Mouse (Mus musculus) heart, embryonic 14.5 days (tissue): Measurements from ENCODE around the gene Setd1b. TPM values are rescaled to one million over a fixed set of nuclear protein-coding genes. Genes with fewer than 3 reads are reported as not detected.

Source experiments
- ATAC-seq: fragments of 200-750 bp; cut with Nextera tagmentation; 2 replicates; pipeline ENCODE4 v1.8.0; 2017; ENCODE audit warnings: low read depth, moderate TSS enrichment; ENCODE audit not compliant: insufficient number of reproducible peaks, insufficient read depth, low FRiP score
- H3K27ac ChIP-seq, 2 experiments: fragments of 200-500 bp in 1 of 2; fragments of 300-500 bp in 1 of 2; sonication (generic) in 1 of 2; replicated peaks in 1 of 2; 2 replicates each; pipeline ENCODE4 v1.5.1; 2012 to 2014; ENCODE audit warnings: low read depth in 2 of 2, low read length in 2 of 2, control low read depth in 1 of 2, mild to moderate bottlenecking in 1 of 2, mixed read lengths in 1 of 2; ENCODE audit not compliant: control insufficient read depth in 1 of 2, insufficient read depth in 1 of 2
- H3K27me3 ChIP-seq: fragments of 300-500 bp; sonication (generic); 2 replicates; pipeline ENCODE4 v1.6.1; 2014; ENCODE audit warnings: mild to moderate bottlenecking, low read length, control low read depth; ENCODE audit not compliant: control insufficient read depth, insufficient read depth
- H3K36me3 ChIP-seq: fragments of 300-500 bp; sonication (generic); 2 replicates; pipeline ENCODE4 v1.6.1; 2014; ENCODE audit warnings: mild to moderate bottlenecking, control low read depth, low read length, mixed read lengths; ENCODE audit not compliant: control insufficient read depth, insufficient read depth
- H3K4me1 ChIP-seq, 2 experiments: fragments of 200-500 bp in 1 of 2; fragments of 300-500 bp in 1 of 2; sonication (generic) in 1 of 2; 2 replicates each; pipeline ENCODE4 v1.6.1; 2012 to 2014; ENCODE audit warnings: low read length in 2 of 2, control low read depth in 1 of 2, mixed read lengths in 1 of 2; ENCODE audit not compliant: control insufficient read depth in 2 of 2, insufficient read depth in 2 of 2
- H3K4me2 ChIP-seq: fragments of 300-500 bp; sonication (generic); 2 replicates; pipeline ENCODE4 v1.6.1; 2014; ENCODE audit warnings: mild to moderate bottlenecking, low read length
- H3K4me3 ChIP-seq, 2 experiments: fragments of 200-500 bp in 1 of 2; fragments of 300-500 bp in 1 of 2; sonication (generic) in 1 of 2; 2 replicates each; pipeline ENCODE4 v1.5.1; 2012 to 2014; ENCODE audit warnings: low read length in 2 of 2, mild to moderate bottlenecking in 2 of 2, control low read depth in 1 of 2, low read depth in 1 of 2, moderate library complexity in 1 of 2; ENCODE audit not compliant: control insufficient read depth in 1 of 2, insufficient read depth in 1 of 2
- H3K9ac ChIP-seq: fragments of 300-500 bp; sonication (generic); 2 replicates; pipeline ENCODE4 v1.6.1; 2014; ENCODE audit warnings: mild to moderate bottlenecking, low read length
- H3K9me3 ChIP-seq: fragments of 300-500 bp; sonication (generic); 2 replicates; pipeline ENCODE4 v1.6.1; 2016; ENCODE audit warnings: low read length, control low read depth; ENCODE audit not compliant: control insufficient read depth
- WGBS: fragments of 180-500 bp; shearing (Covaris S2); extraction: QIAGEN DNeasy Blood & Tissue Kit; methylation state at CpG from one replicate; pipeline ENCODE4 v1.1.7; 2014; 5-methylcytosine and 5-hydroxymethylcytosine counted together
- polyA plus RNA-seq: library from polyadenylated mRNA; unstranded; fragments of >200 nt; fragmentation: Nextera tagmentation; extraction: Ambion mirVana; gene quantifications from 2 replicates; pipeline ENCODE4 v1.2.1, GENCODE M21; 2014

Gene Setd1b
- polyA plus RNA-seq, 1 experiment from 2014 or later = 9.3 TPM

DNA sequence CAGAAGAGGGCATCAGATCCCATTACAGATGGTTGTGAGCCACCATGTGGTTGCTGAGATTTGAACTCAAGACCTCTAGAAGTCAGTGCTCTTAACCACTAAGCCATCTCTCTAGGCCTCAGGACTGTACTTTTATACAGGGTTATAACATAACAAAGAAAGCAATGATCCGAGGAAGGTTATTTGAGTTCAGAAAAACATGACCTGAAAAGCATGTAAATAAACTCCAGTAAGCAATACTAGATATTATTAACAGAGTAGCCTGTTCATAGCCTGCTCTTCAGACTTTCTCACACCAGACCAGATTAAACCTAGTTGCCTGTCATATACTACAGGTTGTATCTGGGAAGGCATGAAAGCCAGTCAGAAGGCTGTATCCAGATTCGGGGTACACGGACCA, 45.3 kb downstream of the Setd1b start:
- Histone ChIP-seq H3K27ac (no peak overlapping the region), H3K9me3 (no peaks in the 10 kb centered on the region), H3K4me2 (no peak overlapping the region), H3K4me3 (no peak overlapping the region), H3K36me3 (no peaks in the 10 kb centered on the region), H3K27me3 (no peaks in the 10 kb centered on the region), H3K4me1 (peaks cover 5 to 7% of the 10 kb centered on the region in 2 experiments; a peak in 3 of 4 replicates), H3K9ac (no peak overlapping the region)
- 88% methylated on average over 3 of the region's 3 CpGs for WGBS
- no peak for ATAC-seq

DNA sequence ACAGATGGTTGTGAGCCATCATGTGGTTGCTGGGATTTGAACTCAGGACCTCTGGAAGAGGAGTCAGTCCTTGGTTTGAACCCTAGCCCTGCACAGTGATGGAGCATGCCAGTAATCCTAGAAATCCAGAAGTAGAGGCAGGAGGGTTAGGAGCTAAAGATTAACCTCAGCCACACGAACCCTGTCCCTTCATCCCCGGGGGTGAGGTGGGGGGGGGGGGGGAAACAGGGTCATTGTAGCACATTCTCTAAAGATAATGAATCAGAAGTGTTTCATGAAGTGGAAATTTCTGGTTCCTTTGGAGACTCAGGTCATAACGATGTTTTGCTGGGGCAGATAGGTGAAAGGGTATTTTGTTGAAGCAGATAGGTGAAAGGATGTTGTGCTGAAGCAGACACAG, 48.9 kb downstream of the Setd1b start:
- Histone ChIP-seq H3K9me3 (no peaks in the 10 kb centered on the region), H3K4me1 (peaks cover 3 to 4% of the 10 kb centered on the region in 2 experiments; a peak in 3 of 4 replicates), H3K27me3 (no peaks in the 10 kb centered on the region), H3K4me3 (no peak overlapping the region), H3K36me3 (no peaks in the 10 kb centered on the region), H3K9ac (no peak overlapping the region), H3K27ac (no peak overlapping the region), H3K4me2 (no peak overlapping the region)
- WGBS = 61% methylated on average over 3 of the region's 3 CpGs
- no peak for ATAC-seq

DNA sequence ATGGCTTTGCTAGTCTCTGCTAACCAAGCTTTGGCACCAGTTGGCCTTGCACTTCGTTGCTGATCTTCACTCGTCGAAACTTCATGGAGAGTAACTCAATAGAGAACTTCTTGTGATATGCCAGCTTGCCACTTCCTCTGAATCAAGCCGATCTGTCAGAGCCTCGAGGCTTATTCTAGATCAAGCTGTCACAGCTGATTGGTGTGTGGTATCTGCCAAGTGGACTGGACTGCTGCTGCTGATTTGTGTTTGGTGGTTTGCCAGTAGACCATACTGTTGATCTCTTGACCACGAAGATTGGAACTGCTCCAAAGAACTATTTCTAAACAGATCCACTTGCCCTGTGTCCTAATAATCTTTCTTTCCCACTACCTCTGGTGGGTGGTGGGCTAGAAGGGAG, 49.4 kb downstream of the Setd1b start:
- Histone ChIP-seq H3K27ac (no peak overlapping the region), H3K9ac (no peak overlapping the region), H3K36me3 (no peaks in the 10 kb centered on the region), H3K4me1 (no peaks in the 10 kb centered on the region), H3K9me3 (no peaks in the 10 kb centered on the region), H3K4me2 (no peak overlapping the region), H3K27me3 (no peaks in the 10 kb centered on the region), H3K4me3 (no peak overlapping the region)
- 51% methylated on average over 6 of the region's 6 CpGs for WGBS
- ATAC-seq = no peak

DNA sequence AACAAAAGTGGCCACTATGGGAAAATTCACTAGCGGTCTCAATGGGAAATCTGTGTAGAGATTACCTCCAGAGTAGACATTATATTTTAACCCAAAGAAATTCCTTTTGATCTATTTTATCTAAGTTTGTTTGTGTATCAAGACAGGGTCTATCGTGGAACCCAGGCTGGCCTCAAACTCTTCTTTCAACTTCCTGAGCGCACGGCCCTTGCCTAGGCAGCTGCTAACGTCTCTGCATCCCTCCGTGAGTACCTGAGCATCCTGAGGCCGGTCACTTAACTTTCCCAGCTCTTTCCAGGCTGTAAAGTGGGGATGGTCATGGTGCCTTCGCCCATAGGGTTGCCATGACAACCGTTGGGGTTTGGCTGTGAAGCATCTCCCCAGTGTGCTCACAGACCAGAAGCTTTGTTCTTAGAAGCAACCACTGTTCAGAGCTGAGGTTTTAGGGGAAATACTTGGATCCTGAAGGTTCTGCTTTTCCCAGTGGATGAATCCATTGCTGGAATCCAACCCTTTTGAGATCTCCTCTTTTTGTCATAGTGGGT, 50.7 kb downstream of the Setd1b start:
- no peak overlapping the region for H3K9ac ChIP-seq
- no peak for ATAC-seq
- no peaks in the 10 kb centered on the region for H3K36me3 ChIP-seq
- no peaks in the 10 kb centered on the region for H3K9me3 ChIP-seq
- no peaks in the 10 kb centered on the region for H3K27me3 ChIP-seq
- no peak overlapping the region for H3K27ac ChIP-seq
- no peak overlapping the region for H3K4me2 ChIP-seq
- H3K4me1 ChIP-seq = no peaks in the 10 kb centered on the region
- no peak overlapping the region for H3K4me3 ChIP-seq
- 55% methylated on average over 9 of the region's 9 CpGs for WGBS

DNA sequence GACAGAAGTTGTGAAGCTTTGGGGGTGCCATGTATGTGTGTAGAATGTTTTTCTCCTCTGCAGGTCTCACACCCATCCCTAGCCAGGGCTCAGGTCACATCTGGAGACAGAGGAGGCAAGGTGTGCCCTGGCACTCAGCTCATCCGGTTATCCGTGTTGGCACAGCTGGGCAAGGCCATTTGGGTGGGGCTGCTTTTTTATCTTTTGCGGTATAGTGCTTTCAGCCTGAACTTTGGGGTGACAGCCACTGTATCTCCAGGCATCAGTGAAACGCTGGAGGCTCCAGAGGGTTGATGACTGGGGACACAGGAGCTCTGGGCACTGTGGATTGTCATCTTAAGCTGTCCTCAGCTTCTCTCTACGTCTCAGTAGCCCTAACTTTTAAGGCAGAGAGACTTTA, 51.4 kb downstream of the Setd1b start:
- H3K27ac ChIP-seq = no peak overlapping the region
- WGBS = 59% methylated on average over 5 of the region's 5 CpGs
- H3K36me3 ChIP-seq = no peaks in the 10 kb centered on the region
- H3K4me1 ChIP-seq = no peaks in the 10 kb centered on the region
- H3K9ac ChIP-seq = no peak overlapping the region
- H3K4me2 ChIP-seq = no peak overlapping the region
- ATAC-seq = no peak
- H3K9me3 ChIP-seq = no peaks in the 10 kb centered on the region
- H3K4me3 ChIP-seq = no peak overlapping the region
- no peaks in the 10 kb centered on the region for H3K27me3 ChIP-seq

DNA sequence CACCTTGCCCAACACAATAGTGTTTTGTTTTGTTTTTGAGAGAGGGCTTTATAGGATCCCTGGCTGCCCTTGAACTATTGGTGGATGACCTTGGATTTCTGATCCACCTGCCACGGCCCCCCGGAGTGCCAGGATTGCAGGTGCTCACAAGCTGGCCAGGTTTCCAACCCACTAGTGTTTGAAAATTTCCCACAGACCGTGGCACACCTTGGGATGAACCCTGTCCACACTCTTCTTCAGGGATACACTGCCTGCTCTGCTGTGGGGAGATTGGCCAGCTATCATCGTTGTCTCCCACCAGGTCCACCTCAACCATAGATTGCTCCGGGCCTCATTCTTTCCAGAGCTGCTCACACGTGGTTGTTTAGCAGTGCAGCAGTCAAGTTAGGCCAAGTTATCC, 52.9 kb downstream of the Setd1b start:
- 83% methylated on average over 6 of the region's 6 CpGs for WGBS
- no peaks in the 10 kb centered on the region for H3K36me3 ChIP-seq
- H3K4me1 ChIP-seq = no peaks in the 10 kb centered on the region
- H3K27me3 ChIP-seq = no peaks in the 10 kb centered on the region
- no peak overlapping the region for H3K27ac ChIP-seq
- H3K4me3 ChIP-seq = no peak overlapping the region
- no peaks in the 10 kb centered on the region for H3K9me3 ChIP-seq
- no peak overlapping the region for H3K4me2 ChIP-seq
- no peak overlapping the region for H3K9ac ChIP-seq
- no peak for ATAC-seq

DNA sequence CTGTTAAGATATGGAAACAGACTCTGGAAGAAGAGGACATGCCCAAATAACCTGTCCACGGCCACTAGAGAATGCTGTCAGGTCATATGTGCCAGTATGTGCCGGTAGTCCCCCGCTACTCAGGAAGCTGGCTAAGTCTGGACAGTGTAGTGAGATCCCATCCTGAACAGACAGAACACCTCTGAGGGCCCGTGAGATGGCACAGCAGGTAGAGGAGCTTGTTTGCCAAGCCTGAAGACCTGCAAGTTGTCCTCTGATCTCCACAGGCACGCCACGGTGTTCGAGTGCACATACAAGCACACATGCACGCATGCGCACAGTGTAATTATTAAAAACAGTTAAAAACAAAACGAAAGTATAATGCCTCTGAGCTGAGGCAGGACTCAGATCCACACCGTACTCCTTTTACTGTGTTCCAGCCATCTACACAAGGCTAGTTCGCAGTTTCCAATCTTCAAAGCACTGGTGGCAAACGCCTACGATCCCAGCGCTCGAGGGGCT, 53.6 kb downstream of the Setd1b start:
- Histone ChIP-seq H3K9ac (no peak overlapping the region), H3K27ac (no peak overlapping the region), H3K4me1 (no peaks in the 10 kb centered on the region), H3K27me3 (no peaks in the 10 kb centered on the region), H3K4me3 (no peak overlapping the region), H3K9me3 (no peaks in the 10 kb centered on the region), H3K4me2 (no peak overlapping the region), H3K36me3 (no peaks in the 10 kb centered on the region)
- no peak for ATAC-seq
- WGBS = 90% methylated on average over 16 of the region's 16 CpGs

DNA sequence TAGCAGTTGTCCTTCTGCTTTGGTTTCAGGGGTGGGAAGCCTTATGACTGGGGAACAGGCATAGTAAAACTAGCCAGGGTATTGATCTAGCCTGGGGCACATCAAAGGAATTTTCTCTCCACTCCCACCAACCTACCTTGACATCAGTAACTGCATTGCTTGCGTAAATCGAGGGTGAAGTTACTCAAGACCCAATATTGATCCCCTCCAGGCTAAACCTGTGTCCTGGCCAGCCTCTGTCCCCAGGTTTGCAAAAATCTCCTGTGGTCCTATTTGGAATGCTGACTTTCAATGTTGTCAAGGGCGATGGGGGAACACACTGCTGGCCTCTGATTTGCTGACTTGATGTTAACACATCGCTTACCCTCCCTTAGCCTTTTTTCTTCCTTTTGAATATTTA, 54.8 kb downstream of the Setd1b start:
- no peak for ATAC-seq
- Histone ChIP-seq H3K9me3 (no peaks in the 10 kb centered on the region), H3K36me3 (no peaks in the 10 kb centered on the region), H3K4me2 (no peak overlapping the region), H3K4me3 (no peak overlapping the region), H3K27me3 (no peaks in the 10 kb centered on the region), H3K4me1 (no peaks in the 10 kb centered on the region), H3K9ac (no peak overlapping the region), H3K27ac (no peak overlapping the region)
- 73% methylated on average over 4 of the region's 4 CpGs for WGBS
